Mouse (Mus musculus): ENCODE measurements around the gene Hoxd8. TPM values are rescaled to one million over a fixed set of nuclear protein-coding genes. Genes with fewer than 3 reads are reported as not detected.

The Hoxd8 gene
- 0.36 and 0.61 TPM in 2 replicates for polyA plus RNA-seq (2014; fragmentation: Nextera tagmentation; extraction: Ambion mirVana)

DNA sequence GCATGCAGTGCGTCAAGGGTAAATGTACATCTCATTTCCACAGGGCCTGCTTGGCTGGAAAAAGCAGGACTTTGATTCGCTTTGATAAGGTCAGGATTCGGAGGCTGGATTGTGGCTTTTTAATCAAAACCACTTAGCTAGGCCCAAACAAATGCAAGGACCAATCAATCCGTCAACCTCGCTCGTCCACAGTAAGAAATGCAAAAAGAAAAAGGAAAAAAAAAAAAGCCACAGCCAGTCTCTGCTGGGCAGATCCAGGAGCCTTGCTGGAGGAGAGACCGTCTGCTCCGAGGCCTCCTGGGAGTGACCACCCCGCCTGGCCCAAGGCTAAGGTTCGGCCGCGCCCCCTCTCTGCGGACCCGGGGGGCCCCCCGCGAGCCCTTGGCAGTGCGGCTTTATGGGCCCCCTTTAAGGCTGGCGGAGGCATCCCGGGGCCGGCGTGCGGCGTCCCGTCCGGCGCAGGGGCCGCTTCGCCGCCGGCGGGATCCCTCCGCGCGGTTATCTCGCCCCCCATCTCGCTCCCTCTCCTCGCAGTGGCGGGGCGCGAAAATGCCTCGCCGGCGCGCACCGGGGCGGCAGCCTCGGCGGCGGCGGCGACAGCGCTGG, at the start of gene Hoxd8:
Gene Hoxd8, plus strand, starts transcription at position 223 of the 606 bp plus-strand sequence.
- H3K27ac ChIP-seq (replicated peaks in 1 of 2; ENCODE audit: control insufficient read depth in 1 of 2, insufficient read depth in 1 of 2, low read depth in 2 of 2, low read length in 2 of 2), result no peak within 1 kb of the TSS
- peaks cover 0 to 13% of the 10 kb centered on the region in 2 experiments; a peak in 2 of 4 replicates for H3K4me1 ChIP-seq (ENCODE audit: control insufficient read depth in 2 of 2, insufficient read depth in 2 of 2, low read length in 2 of 2)
- H3K9ac ChIP-seq (ENCODE audit: low read length), result peak within 1 kb of the TSS; percentile 41
- H3K36me3 ChIP-seq (ENCODE audit: control insufficient read depth, insufficient read depth, low read length), result no peaks in the 10 kb centered on the region
- no peak for ATAC-seq (ENCODE audit: insufficient number of reproducible peaks, insufficient read depth, low FRiP score, low read depth)
- 1% methylated on average over 32 of the region's 52 CpGs for WGBS
- H3K9me3 ChIP-seq (ENCODE audit: control insufficient read depth, low read length), result no peaks in the 10 kb centered on the region
- peak within 1 kb of the TSS; percentile 66 for H3K4me2 ChIP-seq (ENCODE audit: low read length)
- peaks cover 98% of the 10 kb centered on the region for H3K27me3 ChIP-seq (ENCODE audit: control insufficient read depth, insufficient read depth, low read length)
- H3K4me3 ChIP-seq (ENCODE audit: control insufficient read depth in 1 of 2, insufficient read depth in 1 of 2, low read depth in 1 of 2, low read length in 2 of 2), result peak within 1 kb of the TSS; percentile 41 to 43

DNA sequence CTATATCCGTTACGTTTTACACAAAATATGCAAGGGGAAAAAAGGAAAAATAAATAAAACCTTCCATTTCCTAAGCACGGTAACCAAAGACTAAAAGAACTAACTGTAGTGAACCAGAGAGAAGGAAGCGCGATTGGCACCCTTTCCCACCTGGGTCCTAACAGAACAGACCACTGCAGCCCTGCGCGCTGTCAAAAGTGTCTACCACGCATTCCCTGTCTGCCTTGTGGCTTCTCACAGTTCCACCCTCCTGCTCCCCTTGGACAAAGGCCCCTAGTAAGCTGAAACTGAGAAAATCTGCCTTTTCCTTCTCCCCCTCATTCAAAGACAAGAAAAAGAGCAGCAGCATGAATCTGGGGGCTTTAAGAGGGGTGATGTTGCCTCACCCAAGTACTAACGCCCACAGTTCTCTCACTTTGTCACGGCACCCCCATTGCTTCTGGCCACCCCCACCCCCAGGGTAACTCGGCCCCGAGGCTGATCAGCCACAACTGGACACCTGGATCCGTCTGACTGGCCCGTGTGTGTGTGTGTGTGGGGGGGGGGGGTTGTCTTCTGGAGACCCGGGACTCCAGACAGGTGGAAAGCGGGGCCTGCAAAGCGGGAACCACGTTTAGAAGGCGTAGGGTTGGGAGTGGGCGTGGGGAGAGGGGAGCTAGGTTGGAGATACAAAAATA, 49.5 kb upstream of the Hoxd8 start:
- 6% methylated on average over 20 of the region's 20 CpGs for WGBS
- H3K4me2 ChIP-seq (ENCODE audit: low read length), result no peak overlapping the region

DNA sequence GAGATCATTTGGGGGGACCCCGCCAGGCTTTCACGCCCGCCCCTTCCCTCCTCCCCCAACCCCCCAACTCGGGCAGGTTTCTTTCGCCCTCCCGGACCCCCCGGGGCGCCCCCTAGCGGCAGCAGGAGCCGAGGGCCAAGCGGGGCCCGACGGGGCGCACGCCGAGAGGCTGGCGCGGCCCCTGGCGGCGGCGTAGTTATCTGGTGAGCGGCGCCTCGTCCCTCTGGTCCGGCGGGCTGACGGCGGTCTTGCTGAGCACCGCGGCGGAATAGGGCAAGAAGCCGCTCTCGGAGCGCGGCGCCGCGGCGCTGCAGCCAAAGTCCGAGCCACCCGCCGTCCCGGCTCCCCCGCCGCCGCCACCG, 49.0 kb upstream of the Hoxd8 start:
- no peak overlapping the region for H3K27ac ChIP-seq (replicated peaks in 1 of 2; ENCODE audit: control insufficient read depth in 1 of 2, insufficient read depth in 1 of 2, low read depth in 2 of 2, low read length in 2 of 2)
- H3K4me2 ChIP-seq (ENCODE audit: low read length), result peak overlapping the region; percentile 57
- no peak overlapping the region for H3K9ac ChIP-seq (ENCODE audit: low read length)
- no peaks in the 10 kb centered on the region for H3K9me3 ChIP-seq (ENCODE audit: control insufficient read depth, low read length)
- H3K36me3 ChIP-seq (ENCODE audit: control insufficient read depth, insufficient read depth, low read length), result no peaks in the 10 kb centered on the region
- peak overlapping the region; percentile 15 to 32; a peak in 3 of 4 replicates for H3K4me3 ChIP-seq (ENCODE audit: control insufficient read depth in 1 of 2, insufficient read depth in 1 of 2, low read depth in 1 of 2, low read length in 2 of 2)
- WGBS, result 2% methylated on average over 16 of the region's 47 CpGs
- peaks cover 0 to 6% of the 10 kb centered on the region in 2 experiments; a peak in 1 of 4 replicates for H3K4me1 ChIP-seq (ENCODE audit: control insufficient read depth in 2 of 2, insufficient read depth in 2 of 2, low read length in 2 of 2)
- ATAC-seq (ENCODE audit: insufficient number of reproducible peaks, insufficient read depth, low FRiP score, low read depth), result no peak
- peaks cover 88% of the 10 kb centered on the region for H3K27me3 ChIP-seq (ENCODE audit: control insufficient read depth, insufficient read depth, low read length)

More for the DNA sequence above, 49.5 kb upstream of the Hoxd8 start:
- no peak for ATAC-seq (ENCODE audit: insufficient number of reproducible peaks, insufficient read depth, low FRiP score, low read depth)
- Histone ChIP-seq H3K9me3 (ENCODE audit: control insufficient read depth, low read length) (no peaks in the 10 kb centered on the region), H3K4me1 (ENCODE audit: control insufficient read depth in 2 of 2, insufficient read depth in 2 of 2, low read length in 2 of 2) (peaks cover 0 to 6% of the 10 kb centered on the region in 2 experiments; a peak in 1 of 4 replicates), H3K36me3 (ENCODE audit: control insufficient read depth, insufficient read depth, low read length) (no peaks in the 10 kb centered on the region), H3K9ac (ENCODE audit: low read length) (no peak overlapping the region), H3K4me3 (ENCODE audit: control insufficient read depth in 1 of 2, insufficient read depth in 1 of 2, low read depth in 1 of 2, low read length in 2 of 2) (no peak overlapping the region), H3K27ac (replicated peaks in 1 of 2; ENCODE audit: control insufficient read depth in 1 of 2, insufficient read depth in 1 of 2, low read depth in 2 of 2, low read length in 2 of 2) (no peak overlapping the region), H3K27me3 (ENCODE audit: control insufficient read depth, insufficient read depth, low read length) (peaks cover 88% of the 10 kb centered on the region)

GRCm38 (mm10) chr2:74655821-74656631, 48.4 kb upstream of the Hoxd8 start:
- Histone ChIP-seq H3K4me3 (ENCODE audit: control insufficient read depth in 1 of 2, insufficient read depth in 1 of 2, low read depth in 1 of 2, low read length in 2 of 2) (peak overlapping the region; percentile 15 to 32; a peak in 3 of 4 replicates), H3K4me2 (ENCODE audit: low read length) (peak overlapping the region; percentile 57), H3K9ac (ENCODE audit: low read length) (0 out of 2 replicates have a peak overlapping the region, but pooled peaks have one; percentile 2), H3K9me3 (ENCODE audit: control insufficient read depth, low read length) (no peaks in the 10 kb centered on the region), H3K4me1 (ENCODE audit: control insufficient read depth in 2 of 2, insufficient read depth in 2 of 2, low read length in 2 of 2) (peaks cover 0 to 6% of the 10 kb centered on the region in 2 experiments; a peak in 1 of 4 replicates), H3K36me3 (ENCODE audit: control insufficient read depth, insufficient read depth, low read length) (no peaks in the 10 kb centered on the region), H3K27ac (replicated peaks in 1 of 2; ENCODE audit: control insufficient read depth in 1 of 2, insufficient read depth in 1 of 2, low read depth in 2 of 2, low read length in 2 of 2) (no peak overlapping the region), H3K27me3 (ENCODE audit: control insufficient read depth, insufficient read depth, low read length) (peaks cover 88% of the 10 kb centered on the region)
- 1% methylated on average over 57 of the region's 69 CpGs for WGBS
- ATAC-seq (ENCODE audit: insufficient number of reproducible peaks, insufficient read depth, low FRiP score, low read depth), result no peak

DNA sequence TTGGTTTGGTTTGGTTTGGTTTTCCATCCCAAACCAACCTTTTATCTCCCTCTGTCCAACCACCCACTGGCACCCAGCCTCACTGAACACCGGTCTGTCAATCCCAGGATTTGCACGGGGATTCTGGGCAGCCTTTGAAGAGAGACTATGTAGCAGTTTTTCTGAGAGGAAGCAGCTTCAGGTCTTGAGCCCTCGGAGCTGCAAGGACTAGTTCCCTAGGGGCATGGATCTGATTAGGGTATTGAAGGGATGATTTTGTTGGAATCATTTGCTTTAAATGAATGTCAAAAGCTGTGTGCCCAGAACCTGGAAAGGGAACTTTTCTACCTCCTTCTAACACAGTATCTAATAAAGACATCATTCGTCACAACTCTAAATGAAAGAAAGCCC, 47.8 kb upstream of the Hoxd8 start:
- peaks cover 0 to 8% of the 10 kb centered on the region in 2 experiments; a peak in 1 of 4 replicates for H3K4me1 ChIP-seq (ENCODE audit: control insufficient read depth in 2 of 2, insufficient read depth in 2 of 2, low read length in 2 of 2)
- H3K4me3 ChIP-seq (ENCODE audit: control insufficient read depth in 1 of 2, insufficient read depth in 1 of 2, low read depth in 1 of 2, low read length in 2 of 2), result no peak overlapping the region
- no peaks in the 10 kb centered on the region for H3K36me3 ChIP-seq (ENCODE audit: control insufficient read depth, insufficient read depth, low read length)
- H3K9ac ChIP-seq (ENCODE audit: low read length), result no peak overlapping the region
- peaks cover 88% of the 10 kb centered on the region for H3K27me3 ChIP-seq (ENCODE audit: control insufficient read depth, insufficient read depth, low read length)
- ATAC-seq (ENCODE audit: insufficient number of reproducible peaks, insufficient read depth, low FRiP score, low read depth), result no peak
- H3K27ac ChIP-seq (replicated peaks in 1 of 2; ENCODE audit: control insufficient read depth in 1 of 2, insufficient read depth in 1 of 2, low read depth in 2 of 2, low read length in 2 of 2), result no peak overlapping the region
- H3K9me3 ChIP-seq (ENCODE audit: control insufficient read depth, low read length), result no peaks in the 10 kb centered on the region
- no peak overlapping the region for H3K4me2 ChIP-seq (ENCODE audit: low read length)
- WGBS, result 8% methylated on average over 4 of the region's 4 CpGs

GRCm38 (mm10) chr2:74657251-74658023, 47.0 kb upstream of the Hoxd8 start:
- WGBS, result 3% methylated on average over 62 of the region's 62 CpGs
- H3K27me3 ChIP-seq (ENCODE audit: control insufficient read depth, insufficient read depth, low read length), result peaks cover 88% of the 10 kb centered on the region
- H3K4me3 ChIP-seq (ENCODE audit: control insufficient read depth in 1 of 2, insufficient read depth in 1 of 2, low read depth in 1 of 2, low read length in 2 of 2), result no peak overlapping the region
- peak overlapping the region; percentile 27 for H3K4me2 ChIP-seq (ENCODE audit: low read length)
- ATAC-seq (ENCODE audit: insufficient number of reproducible peaks, insufficient read depth, low FRiP score, low read depth), result no peak
- H3K27ac ChIP-seq (replicated peaks in 1 of 2; ENCODE audit: control insufficient read depth in 1 of 2, insufficient read depth in 1 of 2, low read depth in 2 of 2, low read length in 2 of 2), result no peak overlapping the region
- H3K4me1 ChIP-seq (ENCODE audit: control insufficient read depth in 2 of 2, insufficient read depth in 2 of 2, low read length in 2 of 2), result peaks cover 0 to 10% of the 10 kb centered on the region in 2 experiments; a peak in 1 of 4 replicates
- no peaks in the 10 kb centered on the region for H3K9me3 ChIP-seq (ENCODE audit: control insufficient read depth, low read length)
- no peaks in the 10 kb centered on the region for H3K36me3 ChIP-seq (ENCODE audit: control insufficient read depth, insufficient read depth, low read length)
- H3K9ac ChIP-seq (ENCODE audit: low read length), result no peak overlapping the region
